Mouse (Mus musculus) limb, embryonic 14.5 days (tissue): ENCODE results near the gene Ciart. TPM values are rescaled to one million over a fixed set of nuclear protein-coding genes. Genes with fewer than 3 reads are reported as not detected.
"Not testable (repeated sequence)": the region's sequence is repeated elsewhere in the genome, so short reads cannot be mapped to it uniquely, and the experiment has no call there.

Experiments used
- ATAC-seq: fragments of 200-750 bp; cut with Nextera tagmentation; 2 replicates; pipeline ENCODE4 v1.8.0; 2017; ENCODE audit warnings: low read depth, moderate number of reproducible peaks, moderate TSS enrichment; ENCODE audit not compliant: low FRiP score
- DNase-seq: peaks from one replicate; pipeline ENCODE4 v3.0.0-alpha.2; 2015; ENCODE audit warnings: low spot score
- H3K27ac ChIP-seq: fragments of 300-500 bp; sonication (generic); replicated peaks from 2 replicates; pipeline ENCODE4 v1.5.1; 2014; ENCODE audit warnings: low read depth, mild to moderate bottlenecking, low read length, moderate library complexity, mixed read lengths
- H3K27me3 ChIP-seq: fragments of 300-500 bp; sonication (generic); 2 replicates; pipeline ENCODE4 v1.6.1; 2014; ENCODE audit warnings: low read length, mixed read lengths; ENCODE audit not compliant: control insufficient read depth, insufficient read depth
- H3K36me3 ChIP-seq: fragments of 300-500 bp; sonication (generic); 2 replicates; pipeline ENCODE4 v1.6.1; 2014; ENCODE audit warnings: mild to moderate bottlenecking, low read length, moderate library complexity, mixed read lengths; ENCODE audit not compliant: control insufficient read depth, insufficient read depth
- H3K4me1 ChIP-seq: fragments of 300-500 bp; sonication (generic); 2 replicates; pipeline ENCODE4 v1.6.1; 2014; ENCODE audit warnings: antibody characterized with exemption, low read length, mixed read lengths; ENCODE audit not compliant: control insufficient read depth, insufficient read depth
- H3K4me2 ChIP-seq: fragments of 300-500 bp; sonication (generic); replicated peaks from 2 replicates; pipeline ENCODE4 v1.6.1; 2014; ENCODE audit warnings: low read depth, mild to moderate bottlenecking, low read length, moderate library complexity; ENCODE audit not compliant: severe bottlenecking
- H3K4me3 ChIP-seq: fragments of 300-500 bp; sonication (generic); replicated peaks from 2 replicates; pipeline ENCODE4 v1.5.1; 2014; ENCODE audit warnings: low read length
- H3K9ac ChIP-seq: fragments of 300-500 bp; sonication (generic); 2 replicates; pipeline ENCODE4 v1.6.1; 2014; ENCODE audit warnings: mild to moderate bottlenecking, low read depth, low read length, moderate library complexity; ENCODE audit not compliant: severe bottlenecking
- H3K9me3 ChIP-seq: fragments of 300-500 bp; sonication (generic); 2 replicates; pipeline ENCODE4 v1.6.1; 2016; ENCODE audit warnings: low read length; ENCODE audit not compliant: control insufficient read depth
- POLR2A ChIP-seq: fragments of 200-500 bp; IDR thresholded peaks from 2 replicates; pipeline ENCODE4 v1.8.0; 2012; ENCODE audit warnings: inconsistent platforms, mild to moderate bottlenecking, moderate library complexity, borderline replicate concordance; ENCODE audit not compliant: insufficient read depth, insufficient read length; ENCODE audit errors: extremely low read depth
- WGBS: fragments of 180-500 bp; shearing (Covaris S2); extraction: QIAGEN DNeasy Blood & Tissue Kit; methylation state at CpG from one replicate; pipeline ENCODE4 v1.1.7; 2014; 5-methylcytosine and 5-hydroxymethylcytosine counted together
- polyA plus RNA-seq, 2 experiments: library from polyadenylated mRNA; depleted of rRNA in 1 of 2; stranded (reverse) in 1 of 2; unstranded in 1 of 2; fragments of >200 nt; fragmentation: Nextera tagmentation in 1 of 2; extraction: Ambion mirVana in 1 of 2; gene quantifications; 2 replicates each; pipeline versions ENCODE4 v1.2.1 to v1.2.3; 2012 to 2014

Ciart gene
- polyA plus RNA-seq, 2 experiments, result 4.4 to 8.4 TPM

DNA sequence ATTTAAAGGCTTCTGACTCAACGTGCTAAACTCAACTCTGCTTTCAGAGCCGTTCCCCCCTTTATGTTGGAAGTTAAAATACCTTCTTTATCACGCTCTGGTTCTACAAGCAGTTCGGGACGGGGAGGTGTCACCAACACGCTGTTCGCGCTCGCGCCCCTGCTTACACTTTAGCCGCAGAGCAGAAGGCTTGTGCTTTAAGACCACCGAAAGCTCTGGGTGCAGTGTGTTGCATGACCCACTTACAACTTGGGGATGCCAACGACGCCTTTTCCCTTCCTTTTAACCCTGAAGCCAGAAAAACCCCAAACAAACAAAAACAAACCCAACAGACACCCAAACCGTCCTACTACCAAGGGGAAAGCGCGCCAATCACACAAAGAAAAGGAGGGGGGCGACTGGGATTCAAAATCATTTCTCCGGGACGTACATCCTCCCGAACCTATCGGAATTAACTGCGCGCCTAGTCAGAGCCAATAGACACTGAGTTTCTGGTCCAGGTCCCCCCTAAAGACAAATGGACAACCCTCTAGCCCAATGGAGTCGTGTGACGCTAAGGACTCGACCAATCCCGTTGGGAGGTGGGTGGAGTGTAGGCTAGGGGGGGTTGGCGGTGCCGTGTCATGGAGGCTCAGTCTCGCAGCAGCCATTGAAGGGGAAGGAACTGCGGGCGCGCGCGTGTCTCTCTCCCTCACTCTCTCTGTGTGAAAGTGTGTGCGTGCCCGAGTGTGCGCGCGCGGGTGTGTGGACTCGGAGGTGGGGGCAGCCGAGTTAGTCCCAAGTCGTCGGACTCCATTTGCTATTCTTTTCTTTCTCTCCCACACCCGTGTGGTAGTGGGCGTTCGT, 46.8 kb upstream of the Ciart start, which contains the start of gene Anp32e:
Gene Anp32e (plus strand): TSS at position 589 of the 846 bp plus-strand sequence.
- Histone ChIP-seq H3K9ac (peak within 1 kb of the TSS; percentile 98), H3K4me3 (peak within 1 kb of the TSS; percentile 90), H3K36me3 (peaks cover 5% of the 10 kb centered on the region), H3K27ac (peak within 1 kb of the TSS; percentile 96), H3K4me1 (0 out of 2 replicates have a peak, but pooled peaks cover 6% of the 10 kb centered on the region), H3K27me3 (no peaks in the 10 kb centered on the region), H3K4me2 (peak within 1 kb of the TSS; percentile 63), H3K9me3 (no peaks in the 10 kb centered on the region)
- TF ChIP-seq POLR2A, result no peak
- peak; percentile 100 for DNase-seq
- peak; percentile 99 for ATAC-seq
- WGBS, result under 1% methylated on average over 48 of the region's 49 CpGs

DNA sequence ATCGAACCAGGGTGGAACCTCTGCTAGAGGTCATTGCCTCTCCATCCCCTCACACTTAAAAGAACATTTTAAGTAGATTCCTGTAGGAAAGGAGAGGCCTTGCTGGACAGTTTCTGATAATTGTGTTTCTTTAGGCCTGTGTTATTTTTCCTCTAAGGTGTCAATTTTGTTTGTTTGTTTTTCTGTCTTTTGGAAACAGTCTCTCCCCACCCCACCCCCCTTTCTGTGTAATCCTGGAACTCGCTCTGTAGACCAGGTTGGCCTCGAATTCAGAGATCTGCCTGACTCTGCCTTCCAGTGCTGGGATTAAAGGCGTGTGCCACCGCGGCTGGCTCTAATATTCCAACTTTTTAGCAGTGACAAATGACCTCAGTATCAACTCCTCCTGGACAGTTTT, 46.2 kb upstream of the Ciart start:
- H3K36me3 ChIP-seq, result no peaks in the 10 kb centered on the region
- peak overlapping the region; percentile 63 for H3K4me2 ChIP-seq
- no peaks in the 10 kb centered on the region for H3K27me3 ChIP-seq
- no peak for TF ChIP-seq POLR2A
- peak overlapping the region; percentile 61; the same call in 1 of the 2 replicates for H3K9ac ChIP-seq
- peak overlapping the region; percentile 56 for H3K27ac ChIP-seq
- no peak for ATAC-seq
- WGBS, result 70% methylated on average over 6 of the region's 6 CpGs
- no peak for DNase-seq
- peak overlapping the region; percentile 90 for H3K4me3 ChIP-seq
- H3K4me1 ChIP-seq, result 0 out of 2 replicates have a peak, but pooled peaks cover 6% of the 10 kb centered on the region
- no peaks in the 10 kb centered on the region for H3K9me3 ChIP-seq

- no peak overlapping the region for H3K27ac ChIP-seq
- H3K9me3 ChIP-seq, result no peaks in the 10 kb centered on the region
- H3K36me3 ChIP-seq, result no peaks in the 10 kb centered on the region
Observed at GRCm38 (mm10) chr3:95925087-95925486, 43.0 kb upstream of the Ciart start.

DNA sequence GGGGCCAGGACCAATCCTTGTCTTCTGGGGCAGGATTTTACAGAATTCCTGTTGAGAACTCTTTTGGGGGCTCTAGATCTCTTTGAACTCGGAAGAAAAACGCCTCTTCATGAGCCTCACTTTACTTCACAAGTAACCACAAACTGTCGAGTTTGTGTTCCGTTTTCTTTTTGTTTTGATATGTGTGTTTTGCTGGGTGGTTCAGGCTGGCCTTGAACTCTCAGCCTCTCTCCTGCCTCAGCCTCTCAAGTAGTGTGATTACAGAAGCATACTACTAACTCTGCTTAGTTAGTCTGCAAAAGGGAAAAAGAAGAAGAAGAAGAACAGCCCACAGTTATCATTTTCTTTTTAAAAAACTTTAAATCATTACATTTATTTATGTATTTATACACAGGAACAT, 42.1 kb upstream of the Ciart start:
- 74% methylated on average over 4 of the region's 4 CpGs for WGBS
- Histone ChIP-seq H3K4me1 (no peaks in the 10 kb centered on the region), H3K36me3 (no peaks in the 10 kb centered on the region), H3K27ac (no peak overlapping the region), H3K4me2 (no peak overlapping the region), H3K27me3 (no peaks in the 10 kb centered on the region), H3K4me3 (no peak overlapping the region), H3K9me3 (no peaks in the 10 kb centered on the region), H3K9ac (no peak overlapping the region)
- DNase-seq (no peak), ATAC-seq (no peak)
- TF ChIP-seq POLR2A, result no peak

More at GRCm38 (mm10) chr3:95925087-95925486, 43.0 kb upstream of the Ciart start:
- no peak for DNase-seq
- Histone ChIP-seq H3K4me3 (no peak overlapping the region), H3K9ac (no peak overlapping the region), H3K4me1 (no peaks in the 10 kb centered on the region), H3K27me3 (no peaks in the 10 kb centered on the region), H3K4me2 (no peak overlapping the region)
- 83% methylated on average over 5 of the region's 5 CpGs for WGBS
- no peak for ATAC-seq
- TF ChIP-seq POLR2A, result no peak

DNA sequence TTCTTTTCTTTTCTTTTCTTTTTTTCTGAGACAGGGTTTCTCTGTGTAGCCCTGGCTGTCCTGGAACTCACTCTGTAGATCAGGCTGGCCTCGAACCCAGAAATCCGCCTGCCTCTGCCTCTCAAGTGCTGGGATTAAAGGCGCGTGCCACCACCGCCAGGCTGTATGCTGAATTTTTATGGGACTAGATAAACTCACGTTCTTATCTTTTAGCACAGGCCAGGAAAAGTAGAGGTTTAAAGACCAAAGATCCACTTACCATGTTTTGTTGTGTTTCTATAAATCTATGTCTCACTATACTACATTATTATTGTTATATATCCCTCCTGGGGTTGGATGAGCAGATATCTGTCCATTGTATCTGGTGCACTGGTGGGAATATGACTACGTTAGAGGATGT, 41.4 kb upstream of the Ciart start:
- not testable (repeated sequence) for H3K36me3 ChIP-seq, H3K4me1 ChIP-seq, H3K4me2 ChIP-seq, H3K9ac ChIP-seq, H3K4me3 ChIP-seq, H3K27me3 ChIP-seq, DNase-seq, ATAC-seq, H3K9me3 ChIP-seq, H3K27ac ChIP-seq
- WGBS, result 89% methylated on average over 7 of the region's 7 CpGs

DNA sequence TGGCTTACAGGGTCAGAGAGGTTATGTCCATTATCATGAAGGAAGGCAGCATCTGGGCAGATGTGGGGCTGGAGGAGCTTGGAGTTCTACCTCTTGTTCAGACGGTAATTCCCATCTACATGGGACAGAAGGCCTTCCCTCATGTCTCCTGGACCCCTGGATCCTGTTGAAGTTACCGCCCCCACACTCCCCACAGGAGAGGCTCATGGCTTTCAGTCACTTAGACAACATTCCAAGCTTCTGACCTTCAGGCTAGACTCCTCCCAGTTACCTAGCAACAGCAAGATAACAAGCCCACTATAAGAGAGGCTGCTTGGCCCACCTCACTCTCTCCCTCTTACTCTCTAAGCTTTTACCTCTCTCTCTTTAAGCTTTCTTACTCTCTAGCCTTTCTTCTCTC, 38.5 kb upstream of the Ciart start:
- H3K9ac ChIP-seq, DNase-seq, H3K4me1 ChIP-seq, H3K4me3 ChIP-seq, H3K9me3 ChIP-seq, ATAC-seq, H3K36me3 ChIP-seq, H3K27ac ChIP-seq, H3K4me2 ChIP-seq, H3K27me3 ChIP-seq: not testable (repeated sequence)
- 57% methylated on average over 2 of the region's 2 CpGs for WGBS
